8 mouse cellular contexts compared by ENCODE assay signal in the genomic region with DNA sequence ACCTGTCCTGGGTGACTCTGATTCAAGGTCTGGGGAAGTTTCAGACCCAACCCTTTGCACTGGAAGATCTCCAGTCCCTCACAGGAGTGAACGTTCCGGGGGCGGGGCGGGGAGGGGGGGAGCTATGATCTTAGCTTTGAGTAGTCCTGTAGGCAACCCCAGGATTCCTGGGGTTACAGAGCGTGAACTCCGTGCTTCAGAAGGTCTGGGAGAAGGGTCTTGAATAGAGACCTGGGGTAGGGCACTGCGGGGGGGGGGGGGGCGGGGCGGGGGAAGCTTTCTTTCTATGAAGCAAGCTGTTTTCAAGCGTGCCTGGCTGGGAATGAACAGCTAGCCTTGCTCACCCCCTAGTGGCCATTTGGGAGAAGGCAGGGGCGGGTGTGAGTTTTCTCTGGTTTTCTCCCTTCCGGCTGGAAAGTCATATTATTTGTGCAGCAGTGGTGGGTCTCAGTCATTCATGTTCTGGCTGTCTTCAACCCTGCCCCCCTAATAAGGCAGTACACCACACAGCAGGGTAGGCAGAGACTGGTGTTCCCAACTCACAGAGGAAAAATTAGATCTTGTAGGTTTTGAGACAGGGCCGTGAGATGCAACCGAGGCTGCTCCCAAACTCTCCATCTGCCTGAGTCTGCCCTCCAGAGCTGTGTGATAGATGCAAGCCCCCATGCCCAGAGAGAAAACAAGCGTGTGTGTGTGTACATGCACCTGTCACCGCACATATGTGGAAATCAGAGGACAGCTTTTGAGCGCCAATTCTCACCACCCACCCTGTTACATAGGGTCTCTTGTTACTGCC. TPM values are rescaled to one million over a fixed set of nuclear protein-coding genes. Genes with fewer than 3 reads are reported as not detected.
DNase-seq lines count a peak whose midpoint lies in the region; ATAC-seq lines count a peak whose summit lies in the region.

No protein-coding gene starts in this region.

- 22% methylated on average over 14 of the region's 17 CpGs for WGBS in intestine, embryonic 16.5 days

- intact Hi-C loops in gastrocnemius, postnatal 36 days (cut with DNase I) = loop anchor here (2.0 to 5.0 kb wide), 2 partner anchors 350 to 421 kb away; no protein-coding TSS in a partner anchor
- intact Hi-C loops in left cerebral cortex, postnatal 14 days (cut with DNase I) = loop anchor here (5.0 kb wide), 4 partner anchors 66 to 421 kb away; no protein-coding TSS in a partner anchor

- no peak overlapping the region for H3K27ac ChIP-seq in intestine, embryonic 16.5 days (ENCODE audit: low read length)

- H3K27me3 ChIP-seq in intestine, embryonic 16.5 days (replicated peaks; ENCODE audit: control insufficient read depth, insufficient read depth, low read length) = no peaks in the 10 kb centered on the region; the same call in 1 of the 2 replicates

- no peaks in the 10 kb centered on the region for H3K36me3 ChIP-seq in intestine, embryonic 16.5 days (ENCODE audit: control insufficient read depth, insufficient read depth, low read length)

- no peaks in the 10 kb centered on the region for H3K9me3 ChIP-seq in intestine, embryonic 16.5 days (ENCODE audit: control insufficient read depth, low read length)

- no peak overlapping the region for H3K9ac ChIP-seq in intestine, embryonic 16.5 days (ENCODE audit: low read depth, low read length)

- H3K4me3 ChIP-seq in intestine, embryonic 16.5 days (ENCODE audit: low read length) = no peak overlapping the region

- ATAC-seq in intestine, embryonic 16.5 days = peak; percentile 61
- peak; percentile 66 for ATAC-seq in megakaryocyte-erythroid progenitor cell, adult 5-6 weeks (replicated peaks; ENCODE audit: low FRiP score, low TSS enrichment, poor library complexity, severe bottlenecking)

- H3K4me1 ChIP-seq in intestine, embryonic 16.5 days (ENCODE audit: control insufficient read depth, insufficient read depth, low read length) = no peaks in the 10 kb centered on the region

- peak overlapping the region; percentile 26; the same call in 1 of the 2 replicates for H3K4me2 ChIP-seq in intestine, embryonic 16.5 days (ENCODE audit: low read depth, low read length)

- peak; percentile 68 to 92 for DNase-seq in adrenal gland, adult (ENCODE audit: inconsistent age in 2 of 2, low spot score in 1 of 2)
- DNase-seq in embryo, embryonic 10 days (ENCODE audit: low spot score) = peak; percentile 85
- DNase-seq in gastrocnemius, postnatal 36 days = peak; percentile 65 to 69
- DNase-seq in left cerebral cortex, postnatal 14 days (ENCODE audit: low spot score in 2 of 2) = peak; percentile 88 to 89
- DNase-seq in right cerebral cortex, postnatal 25 days = peak; percentile 76
- peak; percentile 73 to 89 for DNase-seq in urinary bladder, postnatal 4 days (ENCODE audit: low spot score in 2 of 2)

RNA-seq across cellular contexts. Expression of a gene that starts 12.0 kb away (rescaled TPM):
- total RNA-seq in gastrocnemius, postnatal 36 days (2021) = 1 to 10 TPM; 2.4 to 6.0 TPM
- 0.12 TPM in 2 replicates for polyA plus RNA-seq in intestine, embryonic 16.5 days (2015; fragmentation: Nextera tagmentation; extraction: Ambion mirVana)
- total RNA-seq in left cerebral cortex, postnatal 14 days (2021) = 1 to 10 TPM; 5.4 to 8.9 TPM
- not detected in 2 replicates for total RNA-seq in megakaryocyte-erythroid progenitor cell, adult 5-6 weeks (2014; fragmentation: Nextera tagmentation)
- total RNA-seq in megakaryocyte-erythroid progenitor cell, adult 5-6 weeks (2017) = not detected in 2 replicates

RNA-seq across cellular contexts. Expression of a gene that starts 54.6 kb away (rescaled TPM):
- total RNA-seq in gastrocnemius, postnatal 36 days (2021) = not detected
- polyA plus RNA-seq in intestine, embryonic 16.5 days (2015; fragmentation: Nextera tagmentation; extraction: Ambion mirVana) = 0.23 and 0.24 TPM in 2 replicates
- not detected for total RNA-seq in left cerebral cortex, postnatal 14 days (2021)
- total RNA-seq in megakaryocyte-erythroid progenitor cell, adult 5-6 weeks (2014; fragmentation: Nextera tagmentation) = not detected in 2 replicates
- total RNA-seq in megakaryocyte-erythroid progenitor cell, adult 5-6 weeks (2017) = not detected in 2 replicates
